Mouse (Mus musculus): ENCODE results near the gene Bhmt2. TPM values are rescaled to one million over a fixed set of nuclear protein-coding genes. Genes with fewer than 3 reads are reported as not detected.

Gene Bhmt2
- total RNA-seq, 2 experiments from 2014 or later, result 3.4 to 11.9 TPM

DNA sequence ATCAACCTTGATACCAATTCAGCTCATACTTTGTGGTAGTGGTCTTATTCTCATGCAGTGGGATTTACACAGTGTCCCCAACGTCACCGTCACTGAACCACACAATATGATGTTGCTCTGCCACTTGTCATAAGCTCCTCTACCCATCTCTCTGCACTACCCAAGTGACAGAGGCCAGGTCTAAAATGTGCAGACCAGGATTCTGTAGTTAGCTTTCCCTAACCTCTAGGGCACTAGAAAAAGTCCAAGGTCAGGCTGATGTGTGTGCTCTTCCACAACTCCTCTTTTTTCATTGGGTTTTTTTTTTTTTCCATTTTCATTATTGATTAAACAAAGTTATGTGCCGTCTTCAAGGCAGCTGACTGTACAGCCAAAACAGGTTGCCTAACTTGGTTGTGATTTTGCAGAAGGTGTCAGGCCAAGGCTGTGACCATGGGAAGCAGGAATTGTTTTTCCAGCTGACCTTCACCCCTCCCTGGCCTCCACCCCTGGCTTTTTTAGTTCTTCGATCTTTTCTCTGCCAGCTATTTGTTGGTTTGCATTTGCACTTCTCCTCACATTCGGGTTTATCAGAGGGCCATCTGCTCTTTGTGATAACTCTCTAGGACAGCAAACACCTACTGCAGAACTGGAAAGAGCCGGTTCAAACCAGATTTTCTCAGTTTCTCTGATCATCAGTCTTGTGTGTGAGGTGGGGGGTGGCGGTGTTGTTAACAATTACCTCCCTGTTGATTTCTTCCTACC, 25.5 kb downstream of the Bhmt2 start:
- DNase-seq (ENCODE audit: low spot score in 2 of 2), result no peak

DNA sequence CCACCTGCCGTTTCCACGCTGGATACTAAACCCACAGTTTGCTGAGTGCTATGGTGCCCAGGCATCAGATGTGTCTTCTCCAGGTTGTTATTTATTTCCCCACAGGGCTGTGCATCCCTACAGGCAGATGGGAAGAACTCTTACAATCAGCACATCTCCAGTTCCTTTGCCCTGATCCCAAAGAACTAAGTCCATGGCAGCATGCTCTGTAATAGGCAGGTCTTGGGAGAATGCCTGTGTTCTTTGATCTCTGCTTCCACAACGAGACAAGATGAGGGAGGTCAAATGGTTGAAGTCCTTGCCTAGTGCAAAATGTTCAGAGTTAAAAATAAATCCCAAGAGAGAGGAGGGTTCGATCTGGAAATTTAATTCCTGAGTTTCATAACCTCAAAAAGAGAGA, 34.5 kb downstream of the Bhmt2 start:
- no peak for DNase-seq (ENCODE audit: low spot score in 2 of 2)

- DNase-seq (ENCODE audit: low spot score in 2 of 2), result no peak
Measured at GRCm38 (mm10) chr13:93637282-93638245, 36.5 kb downstream of the Bhmt2 start, which contains the start of gene Bhmt. TSS of gene Bhmt (minus strand) at chr13:93637961.

DNA sequence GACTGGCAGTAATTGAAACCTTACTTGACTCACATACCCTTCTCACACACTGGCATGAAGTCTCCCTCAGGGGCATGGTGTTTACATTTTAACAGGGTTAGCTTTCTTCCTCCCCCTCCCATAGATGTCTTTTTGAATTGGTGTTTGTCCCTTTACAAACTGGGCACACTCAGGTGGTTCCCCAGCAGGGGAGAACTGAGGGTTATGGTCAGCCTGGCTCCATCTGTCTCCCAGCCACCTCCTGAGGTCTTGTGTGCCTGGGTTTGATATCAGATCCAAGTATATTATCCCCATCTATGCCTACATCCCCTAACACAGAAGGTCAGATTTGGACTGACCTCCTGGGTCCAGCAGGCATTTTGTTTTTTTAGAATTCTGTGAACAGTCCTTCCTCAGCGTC, 37.5 kb downstream of the Bhmt2 start:
- no peak for DNase-seq (ENCODE audit: low spot score in 2 of 2)

- DNase-seq (ENCODE audit: low spot score in 2 of 2), result no peak
Measured at GRCm38 (mm10) chr13:93632927-93633326, 41.2 kb downstream of the Bhmt2 start.

DNA sequence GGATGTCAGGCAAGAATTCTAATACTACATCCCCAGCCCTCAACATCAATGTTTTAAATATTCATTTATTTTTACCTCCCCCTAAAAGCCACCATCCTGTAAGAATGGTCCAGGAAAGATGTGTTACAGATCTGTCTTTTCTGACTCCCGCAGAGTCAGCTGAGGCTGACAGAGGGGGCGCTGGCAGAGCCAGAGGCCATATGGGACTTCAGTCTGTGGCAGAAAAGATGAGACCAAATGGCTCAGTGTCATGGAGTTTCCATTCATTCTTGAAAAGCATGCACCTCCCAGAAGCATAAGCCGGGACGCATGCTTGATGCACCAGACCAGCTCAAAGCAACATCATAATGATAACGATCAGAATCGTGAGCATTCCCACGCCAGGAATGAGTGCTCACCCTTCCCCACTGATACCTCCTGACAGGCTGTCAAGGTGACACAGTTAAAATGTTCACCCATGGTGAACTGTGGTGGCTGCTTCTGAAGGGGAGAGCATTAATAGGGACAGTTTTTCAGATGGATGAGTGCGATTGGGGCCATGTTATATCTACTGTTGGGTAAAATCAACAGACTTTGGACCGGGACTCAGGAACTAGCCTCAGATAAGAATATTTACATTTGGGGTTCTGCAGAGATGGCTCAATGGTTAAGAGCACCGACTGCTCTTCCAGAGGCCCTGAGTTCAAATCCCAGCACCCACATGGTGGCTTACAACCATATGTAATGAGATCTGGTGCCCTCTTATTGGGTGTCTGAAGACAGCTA, 43.0 kb downstream of the Bhmt2 start:
- no peak for DNase-seq (ENCODE audit: low spot score in 2 of 2)

GRCm38 (mm10) chr13:93628861-93629260, 45.2 kb downstream of the Bhmt2 start:
- no peak for DNase-seq (ENCODE audit: low spot score in 2 of 2)

DNA sequence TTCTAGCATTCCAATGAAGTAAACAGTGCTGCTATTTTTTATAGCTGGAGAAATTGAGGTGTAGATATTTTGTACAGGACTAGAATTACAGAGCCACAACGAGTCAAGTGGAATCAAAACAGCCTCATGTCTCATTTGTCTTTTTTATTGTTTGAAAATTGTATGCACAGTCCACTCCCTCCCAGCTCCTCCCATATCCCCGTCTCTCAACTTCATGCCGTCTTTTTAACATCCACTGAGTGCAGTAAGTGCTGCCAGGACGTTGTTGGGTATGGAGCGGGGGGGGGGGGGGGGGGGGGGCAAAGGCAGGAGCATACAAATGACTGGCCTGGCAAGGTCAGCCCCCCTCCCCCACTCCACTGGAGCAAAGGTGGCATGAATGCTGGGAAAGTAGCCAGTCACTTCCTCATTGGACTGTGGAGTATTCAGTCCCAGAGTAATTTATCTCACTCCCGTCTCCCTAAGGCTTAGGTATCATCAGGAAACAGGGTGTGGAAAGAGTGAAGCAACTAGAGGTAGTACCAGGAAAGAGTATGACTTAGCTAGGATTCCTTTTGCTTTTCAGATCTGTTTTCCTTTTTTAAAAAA, 59.6 kb downstream of the Bhmt2 start:
- no peak for DNase-seq (ENCODE audit: low spot score in 2 of 2)

DNA sequence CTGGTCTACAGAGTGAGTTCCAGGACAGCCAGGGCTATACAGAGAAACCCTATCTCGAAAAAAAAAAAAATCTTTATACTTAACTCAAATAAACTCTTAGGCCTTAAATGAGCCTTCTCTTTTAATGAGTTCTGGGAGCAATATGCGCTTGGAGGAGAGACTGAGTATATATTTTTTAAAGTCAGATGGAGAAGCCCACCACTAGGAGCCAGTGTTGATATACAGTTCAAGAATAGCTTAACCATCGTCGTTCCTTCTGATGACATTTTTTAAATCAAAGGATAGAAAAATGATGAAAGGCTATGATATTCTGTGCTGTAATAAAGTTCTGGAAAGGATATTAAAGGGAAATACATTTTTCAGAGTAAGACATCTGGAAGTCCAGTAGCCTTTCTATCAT, 60.3 kb downstream of the Bhmt2 start:
- no peak for DNase-seq (ENCODE audit: low spot score in 2 of 2)

DNA sequence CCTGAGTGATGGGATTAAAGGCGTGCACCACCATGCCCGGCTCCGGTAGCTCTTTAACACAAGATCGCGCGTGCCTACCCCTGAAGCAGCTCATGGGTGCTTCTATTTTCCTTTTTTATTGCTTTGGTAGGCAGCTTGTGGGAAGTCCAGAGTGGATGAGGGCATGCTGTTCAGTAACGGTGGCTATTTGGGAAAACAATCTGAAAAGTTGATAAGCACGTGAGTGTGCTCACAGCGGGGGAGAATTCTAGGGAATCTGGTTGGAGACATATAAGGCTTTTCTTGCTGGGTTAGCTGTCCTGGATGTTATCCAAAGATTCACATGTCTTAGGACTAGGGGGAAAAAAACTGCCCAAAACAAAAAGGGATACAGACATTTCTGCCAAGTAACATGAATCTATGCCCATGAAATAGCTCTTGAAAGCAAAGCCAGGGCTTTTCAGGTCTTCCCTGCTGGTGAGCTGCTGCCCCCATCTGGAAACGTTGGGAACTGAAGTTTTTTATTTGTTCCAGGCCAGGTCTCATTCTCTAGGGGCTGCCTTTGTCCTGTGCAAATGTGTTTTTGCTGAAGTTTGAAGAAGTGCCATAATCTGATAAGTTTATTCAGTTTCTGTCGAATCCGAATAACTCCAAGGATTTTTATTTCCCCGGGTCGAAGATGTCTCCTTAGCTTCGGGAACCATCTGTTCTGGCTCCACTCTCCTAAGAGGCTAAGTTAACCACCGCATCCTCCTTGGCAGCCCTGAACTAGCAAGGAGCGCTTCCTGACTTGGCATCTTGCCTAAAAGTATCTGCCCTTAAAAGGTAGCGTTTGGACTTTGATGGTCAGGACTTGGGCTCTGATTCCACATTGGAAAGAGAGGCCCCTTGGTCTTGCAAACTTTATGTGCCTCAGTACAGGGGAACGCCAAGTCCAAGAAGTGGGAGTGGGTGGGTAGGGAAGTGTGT, 61.2 kb downstream of the Bhmt2 start:
- DNase-seq (ENCODE audit: low spot score in 2 of 2), result peak; percentile 33 to 59

GRCm38 (mm10) chr13:93608476-93608875, 65.6 kb downstream of the Bhmt2 start:
- no peak for DNase-seq (ENCODE audit: low spot score in 2 of 2)

DNA sequence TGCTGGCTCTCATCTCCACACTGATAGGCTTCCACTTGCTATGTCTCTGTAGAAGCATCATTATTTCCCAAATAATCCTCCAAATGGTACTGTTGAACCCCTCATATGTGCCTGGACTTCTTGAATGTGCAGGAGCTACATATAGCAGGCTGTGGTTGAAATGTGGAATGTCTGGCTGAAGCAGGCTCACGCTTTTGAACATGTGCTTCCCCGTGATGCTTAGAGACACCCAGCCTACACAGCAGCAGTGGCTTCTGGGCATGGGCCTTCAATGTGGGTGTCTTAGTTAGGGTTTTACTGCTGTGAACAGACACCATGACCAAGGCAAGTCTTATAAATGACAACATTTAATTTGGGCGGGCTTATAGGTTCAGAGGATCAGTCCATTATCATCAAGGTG, 66.4 kb downstream of the Bhmt2 start:
- no peak for DNase-seq (ENCODE audit: low spot score in 2 of 2)

DNA sequence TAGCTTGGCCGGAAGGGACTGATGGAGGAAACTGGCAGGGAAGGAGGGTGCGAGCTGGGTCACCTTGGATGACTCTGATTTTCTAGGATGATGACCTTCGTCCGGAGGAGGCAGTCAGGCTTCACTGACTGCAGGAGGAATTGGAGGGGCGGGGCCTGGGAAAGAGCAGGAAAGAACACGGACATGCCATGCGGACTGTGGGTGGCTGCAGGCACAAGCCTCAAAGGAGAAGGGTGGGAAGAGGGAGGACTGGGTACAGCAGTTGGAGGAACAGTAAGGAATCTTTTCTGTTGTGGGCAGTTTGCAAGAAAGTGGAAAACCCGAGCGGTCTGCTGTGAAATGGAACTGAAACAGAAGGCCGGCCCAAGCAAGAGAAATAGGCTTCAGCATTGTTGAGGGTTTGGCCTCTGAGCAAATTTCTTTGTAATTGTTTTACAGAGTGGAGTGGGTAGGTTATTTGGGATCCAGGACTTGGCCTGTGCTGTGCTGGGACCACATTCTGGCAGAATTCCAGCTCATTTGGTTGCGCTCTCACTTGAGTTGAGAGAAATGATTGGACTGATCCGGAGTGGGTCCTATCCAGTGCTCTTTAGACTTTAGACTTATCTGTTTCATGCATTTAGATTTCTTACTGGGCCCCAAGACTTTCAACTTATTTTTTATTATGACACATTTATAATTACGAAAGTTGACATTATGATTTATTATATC, 67.1 kb downstream of the Bhmt2 start:
- no peak for DNase-seq (ENCODE audit: low spot score in 2 of 2)

Other genes starting within 250 kb of the Bhmt2 start
- 10 to 100 TPM; 42.9 to 43.0 TPM for gene Jmy, start 174.5 kb downstream of the Bhmt2 start, total RNA-seq (2021)
- gene Bhmt, start 36.3 kb downstream of the Bhmt2 start, total RNA-seq (2021), result 10 to 100 TPM in 1 of 2 experiments, 1 to 10 TPM in 1; 4.3 to 96.0 TPM
- gene Dmgdh, start 131 bp upstream of the Bhmt2 start, total RNA-seq (2021), result 10 to 100 TPM in 1 of 2 experiments, 1 to 10 TPM in 1; 2.2 to 14.3 TPM
- gene Arsb, start 97.3 kb upstream of the Bhmt2 start, total RNA-seq (2021), result 10 to 100 TPM; 39.7 to 41.9 TPM